Mouse (Mus musculus): ENCODE measurements around the gene Sestd1. TPM values are rescaled to one million over a fixed set of nuclear protein-coding genes. Genes with fewer than 3 reads are reported as not detected.

Sestd1 gene
- total RNA-seq, 2 experiments from 2014 or later, result 20.3 to 21.2 TPM

DNA sequence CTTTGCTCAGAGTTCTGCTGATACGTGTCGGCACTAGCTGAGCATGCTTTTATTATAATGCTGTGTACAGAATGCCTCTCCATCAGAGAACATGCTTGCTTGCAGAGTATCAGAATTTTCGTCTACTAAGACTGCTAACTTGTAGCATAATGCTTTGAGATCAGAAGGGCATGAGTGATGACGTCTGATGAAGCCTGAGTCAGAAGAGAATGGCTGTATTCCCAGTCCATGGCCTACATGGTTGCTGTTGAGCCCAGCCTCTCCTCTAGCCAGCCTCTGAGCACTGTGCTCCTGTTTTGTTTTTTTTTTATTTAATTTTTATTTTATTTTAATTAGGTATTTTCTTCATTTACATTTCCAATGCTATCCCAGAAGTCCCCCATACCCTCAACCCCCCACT lies 43.5 kb downstream of the Sestd1 start:
- intact Hi-C loops (cut with DNase I), result no loop called here
- no peak for DNase-seq (ENCODE audit: low spot score)

DNA sequence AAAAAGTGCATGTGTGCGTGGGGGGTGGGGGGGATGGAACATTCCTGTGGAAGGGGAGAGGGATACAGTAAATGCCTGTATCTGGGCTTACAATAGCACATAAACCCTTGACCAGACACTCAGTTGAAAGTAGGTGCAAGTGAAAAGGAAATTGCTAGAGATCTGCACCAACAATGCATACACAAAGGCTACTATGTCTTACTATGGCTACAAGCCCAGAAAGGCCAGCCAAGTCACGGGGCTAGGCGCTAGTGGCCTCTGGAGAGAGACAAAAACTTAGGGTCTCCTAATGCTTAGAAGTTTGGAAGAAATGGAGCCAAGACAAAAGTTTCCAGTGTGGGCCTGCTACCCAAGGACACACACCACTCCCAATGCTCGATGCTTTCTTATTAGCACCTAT lies 44.5 kb downstream of the Sestd1 start:
- DNase-seq (ENCODE audit: low spot score), result no peak
- intact Hi-C loops (cut with DNase I), result no loop called here

DNA sequence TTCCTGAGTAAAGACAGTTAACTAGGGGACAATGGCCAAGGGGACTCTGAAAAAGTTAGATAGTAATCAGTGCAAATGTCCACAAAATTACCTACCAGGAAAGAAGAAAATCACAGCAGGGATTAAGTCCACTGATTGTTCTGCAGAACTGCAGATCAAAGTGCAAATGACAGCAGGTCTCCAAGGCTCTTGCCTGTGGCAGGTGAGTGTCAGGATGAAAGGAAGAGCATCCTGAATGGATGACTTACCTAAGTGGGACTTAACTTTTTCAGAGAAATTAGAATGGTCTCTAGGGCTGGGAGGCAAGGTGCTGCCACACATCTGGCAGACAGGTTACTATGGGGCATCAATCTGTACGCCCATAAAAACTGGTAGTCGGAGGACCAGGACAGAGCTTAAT lies 47.8 kb downstream of the Sestd1 start:
- intact Hi-C loops (cut with DNase I), result no loop called here
- no peak for DNase-seq (ENCODE audit: low spot score)

DNA sequence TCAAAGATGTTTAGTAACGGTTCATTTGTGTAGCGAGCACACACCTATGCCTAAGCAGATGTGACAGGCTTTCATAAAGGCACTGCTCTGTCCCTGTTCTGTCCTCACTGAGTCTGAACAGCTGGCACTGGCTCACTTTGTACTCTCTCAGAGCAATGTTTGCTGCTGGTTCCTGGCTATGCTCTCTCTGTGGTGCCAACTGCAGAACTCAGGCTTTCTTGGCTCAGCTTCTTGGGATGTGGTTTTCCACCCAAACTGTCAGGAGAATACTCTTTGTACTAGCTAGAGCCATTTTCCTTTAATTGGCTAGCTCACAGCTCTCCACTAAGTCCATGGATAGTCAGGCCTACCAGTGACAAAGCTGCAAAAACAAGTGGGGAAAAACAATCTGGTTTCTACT lies 59.4 kb downstream of the Sestd1 start:
- DNase-seq (ENCODE audit: low spot score), result no peak
- intact Hi-C loops (cut with DNase I), result no loop called here

DNA sequence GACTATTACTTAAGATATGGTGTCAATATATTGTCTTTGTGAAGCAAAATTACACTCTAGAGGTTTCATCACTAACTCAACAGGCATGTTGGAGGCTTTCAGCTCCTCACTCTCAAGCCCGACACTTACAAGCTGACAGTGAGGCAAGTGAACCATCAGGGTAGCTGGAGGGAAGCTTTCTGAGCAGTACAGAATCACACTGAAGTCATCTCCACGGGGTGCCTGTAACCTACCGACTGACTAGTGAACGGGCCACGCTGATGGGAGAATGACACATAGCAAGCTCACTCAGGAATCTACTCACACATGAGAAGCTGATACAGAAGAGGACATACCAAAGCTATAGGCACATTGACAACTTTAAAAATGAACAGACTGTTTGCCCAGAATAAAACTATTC lies 67.5 kb downstream of the Sestd1 start:
- intact Hi-C loops (cut with DNase I), result no loop called here
- DNase-seq (ENCODE audit: low spot score), result no peak

DNA sequence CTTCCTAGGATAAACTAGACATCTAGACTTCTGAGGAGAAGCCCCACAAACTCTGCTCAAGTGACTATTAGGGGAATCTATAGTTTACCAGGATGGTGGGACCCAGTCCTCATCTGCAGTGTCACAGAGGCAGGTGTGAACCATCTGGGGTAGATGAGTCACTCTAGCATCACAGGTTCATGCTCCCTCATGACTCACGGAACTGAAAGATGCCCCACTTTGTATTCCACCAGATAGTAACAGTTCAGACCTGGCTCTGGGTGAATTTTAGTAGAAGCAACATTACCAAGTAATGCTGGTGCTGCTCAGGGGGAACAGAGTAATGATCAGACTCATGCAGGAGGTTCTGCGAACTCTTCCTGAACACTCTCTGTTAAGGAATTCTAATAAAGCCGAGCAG lies 73.4 kb downstream of the Sestd1 start:
- DNase-seq (ENCODE audit: low spot score), result no peak
- intact Hi-C loops (cut with DNase I), result loop anchor here (10.0 kb wide), 2 partner anchors 142 to 232 kb away; no protein-coding TSS in a partner anchor

DNA sequence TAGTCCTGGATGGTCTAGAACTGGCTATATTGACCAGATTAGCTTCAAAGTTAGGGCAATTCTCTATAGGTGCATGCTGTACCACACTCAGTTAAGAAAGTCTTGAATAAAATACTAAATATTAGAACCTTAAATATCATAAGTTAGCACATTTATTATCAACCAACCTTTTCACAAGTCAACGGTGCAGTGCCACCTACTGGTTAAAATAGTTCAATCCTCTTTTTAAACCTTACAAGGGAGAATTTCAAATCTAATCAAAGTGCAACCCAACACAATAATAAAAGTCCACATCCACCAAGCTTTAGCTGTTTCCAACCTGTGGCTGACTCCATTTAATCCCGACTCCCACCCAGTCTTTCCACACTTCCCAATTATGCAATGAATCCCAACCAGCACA lies 76.5 kb downstream of the Sestd1 start:
- DNase-seq (ENCODE audit: low spot score), result no peak

DNA sequence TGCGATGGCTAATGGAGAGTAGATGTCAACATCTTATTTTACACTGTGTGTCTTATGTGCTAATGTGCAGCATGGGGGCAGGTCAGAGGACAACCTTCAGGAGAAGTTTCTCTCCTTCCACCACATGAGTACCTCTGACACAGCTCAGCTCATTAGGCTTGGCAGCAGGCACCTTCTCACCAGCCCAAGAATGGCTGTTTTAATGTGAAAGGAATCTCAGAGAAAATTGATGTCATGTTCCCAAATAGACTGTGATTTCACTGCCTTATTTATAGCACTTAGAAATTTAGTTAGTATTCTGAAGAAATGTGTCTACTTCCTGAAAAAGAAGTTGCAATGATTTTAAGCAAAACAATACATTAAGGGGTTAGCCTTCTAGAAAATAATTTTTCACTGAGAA lies 78.5 kb downstream of the Sestd1 start:
- intact Hi-C loops (cut with DNase I), result loop anchor here (10.0 kb wide), 2 partner anchors 137 to 227 kb away; no protein-coding TSS in a partner anchor
- DNase-seq (ENCODE audit: low spot score), result no peak

More for the DNA sequence above, 76.5 kb downstream of the Sestd1 start:
- intact Hi-C loops (cut with DNase I), result loop anchor here (10.0 kb wide), 2 partner anchors 139 to 229 kb away; no protein-coding TSS in a partner anchor

DNA sequence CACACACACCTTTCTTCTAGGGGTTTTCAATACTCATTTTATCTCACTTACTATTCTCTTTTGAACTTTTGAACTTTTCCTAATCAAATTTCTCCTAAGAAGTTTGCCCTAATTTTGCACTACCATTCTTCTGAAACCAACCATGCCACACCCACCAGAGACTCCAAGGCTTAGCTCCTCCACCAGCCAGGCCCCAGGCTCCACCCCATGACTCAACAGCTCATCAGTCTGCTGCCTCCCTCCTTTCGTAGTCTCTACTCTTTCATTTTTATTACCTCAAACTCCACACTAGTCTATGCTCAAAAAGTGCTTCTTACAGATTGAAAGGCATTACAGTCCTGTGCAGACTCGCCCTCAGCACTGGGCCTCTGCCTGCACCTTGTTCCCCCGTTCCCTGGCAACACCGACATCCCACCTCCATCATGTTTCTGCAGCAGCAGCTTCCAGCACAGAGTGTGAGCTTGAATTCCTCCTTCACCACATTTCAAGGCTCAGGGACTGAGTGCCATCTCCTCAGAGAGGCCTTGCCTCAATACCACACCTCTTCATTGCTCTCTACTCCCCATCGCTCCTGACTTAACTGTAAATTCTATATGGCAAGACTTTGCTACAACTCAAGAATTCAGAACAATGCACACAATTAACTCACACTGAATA lies 79.3 kb downstream of the Sestd1 start:
- DNase-seq (ENCODE audit: low spot score), result no peak
- intact Hi-C loops (cut with DNase I), result loop anchor here (10.0 kb wide), 2 partner anchors 136 to 226 kb away; no protein-coding TSS in a partner anchor

DNA sequence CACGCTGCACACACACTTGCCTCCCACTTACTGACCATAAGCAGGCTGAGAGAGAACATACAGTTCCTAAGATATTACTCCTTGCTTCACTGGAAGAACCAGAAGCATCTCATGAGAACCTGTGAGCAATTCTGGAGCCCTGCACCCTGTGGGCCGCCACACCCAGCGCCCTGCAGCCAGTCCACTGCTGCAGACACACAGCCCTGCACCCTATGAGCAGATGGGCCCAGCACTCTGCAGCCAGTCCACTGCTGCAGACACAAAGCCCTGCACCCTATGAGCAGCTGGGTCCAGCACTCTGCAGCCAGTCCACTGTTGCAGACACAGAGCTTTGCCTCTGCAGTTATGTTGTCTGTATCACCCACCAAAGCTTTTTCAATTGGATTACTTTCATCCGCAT lies 80.0 kb downstream of the Sestd1 start:
- intact Hi-C loops (cut with DNase I), result loop anchor here (10.0 kb wide), 2 partner anchors 136 to 226 kb away; no protein-coding TSS in a partner anchor
- no peak for DNase-seq (ENCODE audit: low spot score)

DNA sequence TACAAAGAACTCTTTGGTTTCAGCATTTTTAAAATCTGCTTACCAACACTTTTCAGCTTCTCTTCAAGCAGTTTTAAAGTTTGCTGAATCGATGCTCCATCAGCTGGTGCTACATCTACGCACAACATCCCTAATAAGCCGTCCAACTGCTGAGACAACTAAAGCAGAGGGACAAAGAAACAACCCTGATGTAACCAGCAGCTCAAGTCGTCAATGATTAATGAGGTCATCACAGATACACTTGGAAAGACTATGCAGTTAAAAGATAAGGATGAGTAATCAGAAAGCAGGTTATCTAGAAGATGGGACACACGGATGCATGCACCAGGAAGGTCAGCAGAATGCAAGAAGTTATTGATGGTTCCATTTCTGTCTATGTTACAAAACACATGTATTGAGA lies 82.1 kb downstream of the Sestd1 start:
- intact Hi-C loops (cut with DNase I), result no loop called here
- no peak for DNase-seq (ENCODE audit: low spot score)

DNA sequence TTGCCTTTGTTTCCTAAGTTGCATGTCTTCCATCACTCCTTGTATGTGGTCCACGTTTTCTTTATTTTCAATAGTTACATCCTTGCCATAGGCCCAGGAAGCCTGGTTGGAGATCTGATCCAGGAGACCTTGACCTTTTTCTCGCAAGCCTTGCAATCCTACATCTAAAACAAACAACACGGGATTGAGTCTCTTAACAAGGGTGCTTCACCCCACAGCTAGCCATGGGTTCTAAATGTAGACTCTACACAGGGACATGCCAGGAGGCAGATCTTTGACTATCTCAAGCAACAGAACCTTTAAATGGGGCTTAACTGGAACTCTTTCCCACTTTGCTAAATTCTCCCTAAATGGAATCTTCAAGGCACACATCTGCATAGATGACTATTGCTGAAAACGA lies 83.6 kb downstream of the Sestd1 start:
- no peak for DNase-seq (ENCODE audit: low spot score)
- intact Hi-C loops (cut with DNase I), result no loop called here

DNA sequence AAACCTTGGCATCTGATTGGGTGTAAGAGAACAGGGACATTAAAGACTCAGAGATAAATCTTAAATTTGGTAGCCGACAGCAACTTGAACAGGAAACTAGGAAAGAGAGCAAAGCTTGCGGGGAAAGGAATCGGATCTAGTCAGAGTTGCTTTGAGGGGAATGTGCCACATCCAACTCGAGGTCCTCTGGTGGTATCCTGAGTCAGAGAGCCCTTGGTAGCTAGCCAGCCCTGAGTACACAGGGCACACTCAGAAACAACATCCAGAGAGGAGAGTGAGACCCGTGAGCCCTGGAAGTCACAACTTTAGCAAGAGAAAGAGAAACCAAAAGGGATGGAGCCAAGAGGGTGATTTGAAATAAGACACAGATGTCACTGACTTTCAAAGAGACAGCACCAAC lies 85.3 kb downstream of the Sestd1 start:
- no peak for DNase-seq (ENCODE audit: low spot score)
- intact Hi-C loops (cut with DNase I), result no loop called here

DNA sequence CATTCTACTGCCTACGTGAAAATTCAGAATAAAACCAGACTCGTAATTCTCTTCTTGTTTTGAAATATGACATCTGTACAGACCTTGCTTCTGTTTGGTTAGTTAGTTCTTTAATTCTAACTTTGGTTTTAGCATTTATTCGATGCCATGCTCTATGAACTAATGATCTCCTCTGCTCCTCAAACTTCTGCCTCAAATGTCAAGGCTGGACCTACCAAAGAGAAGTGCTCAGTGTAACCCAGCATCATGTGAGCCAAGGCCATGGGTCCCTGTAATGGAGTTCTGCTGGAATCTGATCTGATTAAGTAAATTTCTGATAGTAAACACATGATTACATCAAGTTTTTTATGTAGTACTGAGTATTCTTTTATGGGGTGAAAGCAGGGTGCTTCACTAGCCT lies 88.6 kb downstream of the Sestd1 start:
- intact Hi-C loops (cut with DNase I), result no loop called here
- no peak for DNase-seq (ENCODE audit: low spot score)

DNA sequence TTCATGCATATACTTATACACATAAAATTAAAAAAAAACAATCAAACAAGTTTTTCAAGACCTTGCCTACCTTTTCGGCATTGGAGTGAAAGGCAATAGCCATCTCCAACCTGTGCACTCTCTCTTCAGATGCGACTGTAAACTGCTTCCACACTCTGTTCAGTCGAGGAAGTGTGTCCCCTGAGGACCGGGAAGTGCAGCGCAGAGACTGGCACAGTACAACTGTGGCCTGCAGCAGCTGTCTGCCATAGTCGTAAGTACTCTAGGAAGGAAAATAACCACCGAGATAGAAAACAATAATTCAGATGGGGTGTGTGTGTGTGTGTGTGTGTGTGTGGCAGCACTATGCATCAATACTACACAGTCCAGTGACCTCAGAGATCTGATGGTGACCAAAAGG lies 89.5 kb downstream of the Sestd1 start:
- intact Hi-C loops (cut with DNase I), result no loop called here
- DNase-seq (ENCODE audit: low spot score), result no peak

DNA sequence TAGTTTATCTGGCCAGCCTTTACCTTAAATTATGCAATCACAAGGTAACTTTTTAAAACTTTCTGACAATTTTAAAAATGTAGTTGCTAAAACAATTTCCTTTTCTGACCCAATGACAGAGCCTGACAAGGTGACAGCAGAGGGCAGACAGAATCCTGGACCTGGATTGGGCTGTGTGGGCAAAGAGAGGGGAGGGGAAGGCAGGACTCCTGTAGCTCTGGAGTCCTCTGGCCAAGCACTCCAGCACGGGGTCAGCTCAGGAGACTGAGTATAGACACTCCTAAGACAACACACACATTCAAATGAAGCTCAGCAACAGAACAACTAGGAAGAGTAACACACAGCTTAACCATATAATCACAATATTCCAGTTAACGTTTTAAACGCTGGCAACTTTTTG lies 90.1 kb downstream of the Sestd1 start:
- no peak for DNase-seq (ENCODE audit: low spot score)
- intact Hi-C loops (cut with DNase I), result no loop called here

DNA sequence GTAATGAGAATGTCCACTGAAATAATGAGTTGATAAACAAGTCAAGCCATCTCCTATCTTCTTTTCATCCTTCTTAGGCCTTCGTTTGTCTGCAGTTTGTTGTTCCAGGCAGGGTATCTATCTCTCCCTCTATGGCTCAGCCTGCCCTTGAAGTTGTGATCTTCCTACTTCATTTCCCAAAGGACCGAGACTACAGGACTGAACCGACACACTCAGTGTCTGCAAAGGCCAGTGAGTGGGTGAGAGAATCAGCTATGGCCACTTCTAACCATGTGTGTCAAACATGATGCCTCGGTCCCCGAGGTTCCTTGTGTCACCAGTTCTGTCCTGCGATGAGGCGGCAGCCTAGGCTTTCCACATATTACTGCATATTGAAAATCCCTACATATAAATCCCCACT lies 90.7 kb downstream of the Sestd1 start:
- DNase-seq (ENCODE audit: low spot score), result no peak
- intact Hi-C loops (cut with DNase I), result no loop called here

DNA sequence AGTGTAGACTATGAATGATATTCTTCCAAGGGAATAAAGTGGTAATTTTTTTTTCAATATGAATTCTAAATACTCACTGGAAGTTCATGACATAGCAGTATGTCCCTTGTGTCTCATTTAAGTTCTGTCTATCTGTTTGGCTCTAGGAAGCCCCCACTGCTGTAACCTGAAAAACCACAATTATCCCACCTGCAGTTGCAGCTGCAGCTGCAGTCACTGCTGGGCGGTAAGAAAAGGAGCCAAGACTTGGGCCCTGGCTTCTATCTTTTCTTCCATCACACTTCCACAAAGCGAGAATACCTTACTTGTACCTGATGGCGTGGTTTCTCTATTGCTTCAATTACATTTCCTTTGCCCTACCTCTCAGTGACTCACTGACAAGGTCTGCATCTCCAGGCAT lies 92.9 kb downstream of the Sestd1 start:
- no peak for DNase-seq (ENCODE audit: low spot score)
- intact Hi-C loops (cut with DNase I), result no loop called here

DNA sequence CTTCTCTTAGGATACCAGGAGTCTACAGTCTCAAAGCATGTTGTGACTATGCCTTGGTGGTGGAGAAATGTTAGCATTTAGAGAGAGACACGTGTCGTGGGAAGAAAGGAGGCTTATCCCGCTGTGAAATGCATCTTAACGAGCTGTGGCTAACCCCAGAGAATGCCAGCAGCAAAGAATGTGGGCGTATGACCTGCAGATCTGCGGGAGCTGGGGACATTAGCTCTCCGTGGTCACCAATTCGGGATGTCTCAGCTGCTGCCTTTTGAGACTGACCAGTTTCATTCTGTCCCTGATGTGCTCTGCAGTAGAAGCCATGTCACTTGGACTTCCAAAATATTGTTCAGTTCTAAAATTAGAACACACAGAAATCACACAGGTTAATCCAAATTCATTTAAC lies 93.5 kb downstream of the Sestd1 start:
- no peak for DNase-seq (ENCODE audit: low spot score)
- intact Hi-C loops (cut with DNase I), result no loop called here

DNA sequence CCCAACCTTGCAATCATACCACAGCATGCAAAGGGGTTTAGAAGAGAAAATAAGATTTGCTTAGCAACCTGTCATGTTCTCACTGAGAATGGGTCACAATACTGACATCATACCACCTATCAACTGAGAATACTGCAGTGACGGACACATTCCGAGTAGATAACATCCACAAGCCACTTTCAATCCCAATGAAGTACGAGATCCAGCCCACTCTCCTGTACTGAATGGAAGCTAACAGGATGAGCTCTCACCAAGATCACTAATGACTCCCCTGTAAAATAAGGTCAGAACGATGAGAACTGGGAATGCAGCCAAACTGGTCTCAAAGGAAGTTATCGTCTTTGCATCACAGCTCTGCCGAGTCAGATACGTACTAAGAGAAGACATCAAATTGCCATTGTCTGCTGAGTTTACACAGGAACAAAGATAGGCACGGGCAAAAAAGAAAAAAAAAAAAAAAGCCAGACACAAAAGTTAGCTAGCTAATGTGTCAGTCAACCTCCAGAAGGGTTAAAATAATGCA lies 96.3 kb downstream of the Sestd1 start:
- DNase-seq (ENCODE audit: low spot score), result no peak
- intact Hi-C loops (cut with DNase I), result no loop called here

DNA sequence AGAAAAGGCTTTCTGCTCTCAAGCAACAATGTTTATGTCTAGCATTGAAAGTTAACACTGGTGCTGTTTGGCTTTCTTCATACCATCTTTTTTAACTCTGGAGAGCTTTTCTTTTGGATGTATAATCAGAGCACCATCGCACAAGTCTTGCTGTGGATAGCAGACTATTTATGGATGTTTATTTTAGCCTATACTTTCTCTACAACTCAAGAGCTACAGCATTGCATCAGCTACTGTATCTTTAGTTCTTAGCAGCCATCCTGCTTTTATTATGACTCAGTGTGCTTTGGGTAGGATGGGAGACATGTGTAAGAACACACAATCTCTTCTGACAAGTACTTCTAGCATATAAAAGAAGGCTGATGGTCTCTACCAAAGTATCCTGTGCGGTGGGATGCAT lies 96.7 kb downstream of the Sestd1 start:
- no peak for DNase-seq (ENCODE audit: low spot score)
- intact Hi-C loops (cut with DNase I), result no loop called here

DNA sequence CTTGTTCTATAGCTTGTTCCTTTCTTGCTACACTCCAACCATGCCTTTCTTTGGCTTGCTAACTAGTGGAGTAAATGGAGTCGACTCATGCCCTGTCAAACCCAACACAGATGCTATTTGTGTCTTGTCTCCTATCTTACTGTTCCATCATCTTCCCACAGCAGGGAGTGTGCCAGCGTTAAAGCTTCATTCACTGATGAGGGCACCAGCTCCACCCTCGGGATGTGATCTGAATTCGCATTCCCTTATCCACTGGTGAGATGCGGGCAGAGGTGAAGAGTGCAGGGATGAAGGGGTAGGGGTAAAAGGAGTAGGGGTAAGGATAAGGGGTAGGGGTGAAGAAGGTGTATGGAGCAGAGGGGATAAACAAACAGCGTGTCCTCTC lies 97.4 kb downstream of the Sestd1 start:
- intact Hi-C loops (cut with DNase I), result no loop called here
- DNase-seq (ENCODE audit: low spot score), result no peak
